Mouse (Mus musculus): ENCODE data around the gene Elp5.

DNA sequence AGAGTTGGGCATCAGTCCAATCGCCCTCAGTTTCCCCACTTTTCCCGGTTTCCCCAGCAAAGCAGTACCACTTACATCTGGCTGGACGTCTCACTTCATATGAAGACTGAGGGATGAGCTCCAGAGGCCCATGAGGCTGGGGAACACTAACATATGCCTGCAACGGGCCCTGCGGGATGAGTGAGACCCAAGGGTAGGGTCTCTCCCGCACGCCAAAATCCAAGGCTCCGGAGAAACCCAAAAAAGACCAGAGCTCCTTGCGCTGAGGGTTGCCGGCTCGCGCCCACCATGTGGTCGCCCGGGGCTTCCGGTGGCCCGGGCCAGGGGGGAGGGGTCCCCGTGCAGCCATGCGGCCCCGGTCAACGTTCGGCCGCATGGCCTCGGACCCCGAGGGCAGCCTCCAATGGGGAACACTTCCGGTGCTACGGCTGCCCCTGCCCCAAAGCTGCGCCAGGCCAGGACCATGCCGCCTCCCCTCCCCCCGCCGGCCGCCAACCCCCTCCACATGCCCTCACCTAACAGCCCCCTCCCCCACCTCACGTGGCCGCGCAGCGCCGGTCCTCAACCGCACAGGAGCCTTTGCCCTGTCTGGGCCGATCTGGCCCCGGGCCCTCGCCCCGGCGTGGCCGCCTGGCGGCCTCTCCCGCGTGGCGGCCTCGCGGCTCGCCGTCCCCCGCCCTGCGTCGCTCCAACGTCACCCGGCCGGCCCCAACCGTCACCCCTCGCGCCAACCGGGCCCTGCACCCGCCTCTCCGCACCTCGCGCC is 61.9 kb downstream of the Elp5 start:
- no peak for TF ChIP-seq CTCF (IDR thresholded peaks at IDR 0.05; ENCODE audit: borderline replicate concordance, control insufficient read depth, extremely low read depth, insufficient read depth, low read length, poor library complexity)
- no peak for TF ChIP-seq POLR2A (IDR thresholded peaks at IDR 0.05; ENCODE audit: control insufficient read depth, extremely low read depth, insufficient read depth, low read length, poor library complexity)
